Mouse (Mus musculus) Muller cell, postnatal 12 days (primary cell): ENCODE data around the gene Zfp579.
A peak's percentile ranks its signal among the peaks of the same experiment; 100 is the strongest.

ENCODE experiments used
- DNase-seq: peaks from one replicate; pipeline ENCODE4 v3.0.0-alpha.2; 2015; ENCODE audit errors: inconsistent ontology term

Gene Zfp579

DNA sequence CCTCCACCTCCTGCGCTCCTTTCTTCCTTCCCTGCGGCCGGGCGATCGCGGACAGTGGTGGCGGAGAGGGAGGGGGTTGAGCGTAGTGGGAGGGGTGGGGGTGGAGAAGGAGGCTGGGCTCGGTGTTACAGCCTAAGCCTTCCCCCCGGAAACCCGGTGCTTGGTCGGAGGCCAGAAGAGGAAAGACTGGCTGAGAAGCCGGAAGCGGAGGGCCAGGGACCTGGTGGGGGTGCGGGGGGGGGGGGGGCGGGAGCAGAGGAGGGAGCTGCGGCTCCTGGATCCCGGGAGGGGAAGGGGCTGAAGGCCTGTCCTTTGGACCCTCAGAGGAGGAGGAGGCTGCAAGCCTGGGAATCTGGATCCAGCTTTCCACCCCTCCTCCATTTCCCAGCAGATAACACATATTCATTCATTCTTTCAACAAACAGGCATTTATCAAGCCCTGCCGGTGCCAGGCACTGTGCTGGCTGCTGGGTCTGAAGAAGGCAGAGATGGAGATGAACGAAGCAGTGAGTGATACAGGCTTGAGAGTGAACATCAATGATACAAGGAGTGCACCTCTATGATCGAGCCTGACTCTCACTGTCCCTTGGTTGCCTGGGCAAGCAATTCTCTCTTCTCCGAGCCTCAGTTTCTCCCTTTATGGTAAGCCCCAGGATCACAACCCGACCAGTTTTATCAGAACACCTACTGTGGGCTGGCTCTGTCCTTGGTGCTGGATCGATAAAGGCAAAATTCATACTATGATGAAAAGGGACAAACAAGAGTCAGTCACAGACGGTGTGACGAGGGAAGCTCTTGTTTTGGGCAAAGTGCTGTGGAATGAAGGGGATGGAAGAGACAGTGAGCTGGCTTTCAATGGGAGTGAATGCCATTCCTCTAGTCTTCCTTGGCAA is at the start of gene Zfp579:
TSS of gene Zfp579 (minus strand) at position 156 of the 893 bp plus-strand sequence.
- peak; percentile 96 for DNase-seq

DNA sequence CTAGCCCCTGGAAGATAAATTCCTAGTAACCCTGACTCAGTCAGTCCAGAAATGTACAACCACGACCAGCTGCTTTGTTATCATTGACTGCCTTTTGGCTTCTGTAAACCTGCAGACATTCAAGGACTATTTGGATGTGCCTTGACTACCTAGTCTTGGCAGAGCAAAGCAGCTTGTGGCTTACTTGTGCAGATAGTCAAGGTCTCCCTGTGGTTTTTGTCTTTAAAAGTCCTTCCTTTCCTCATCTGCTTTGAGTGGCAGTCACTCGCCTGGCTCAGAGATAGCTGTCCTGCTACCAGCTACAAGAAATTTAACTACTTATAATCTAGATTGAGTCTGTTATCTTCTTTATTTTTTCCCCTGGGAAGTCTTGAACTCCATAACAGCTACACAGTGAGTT is 49.0 kb upstream of the Zfp579 start:
- DNase-seq = no peak

DNA sequence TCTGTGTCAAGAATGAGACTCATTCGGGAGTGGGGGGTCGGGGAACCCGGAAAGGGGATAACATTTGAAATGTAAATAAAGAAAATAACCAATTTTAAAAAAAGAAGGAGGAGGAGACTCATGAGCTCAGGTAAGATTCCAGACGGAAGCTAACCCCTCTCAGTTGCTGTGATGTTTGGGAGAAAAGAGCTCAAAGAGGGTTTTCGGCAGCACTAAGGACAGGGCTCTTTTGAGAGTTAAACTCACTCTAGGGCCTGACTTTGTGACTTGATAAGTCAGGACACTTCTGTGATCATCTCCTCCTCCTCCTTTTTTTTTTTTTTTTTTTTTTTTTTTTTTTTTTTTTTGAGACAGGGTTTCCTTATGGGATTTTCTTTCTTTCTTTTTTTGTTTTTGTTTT is 43.0 kb upstream of the Zfp579 start:
- DNase-seq = no peak

DNA sequence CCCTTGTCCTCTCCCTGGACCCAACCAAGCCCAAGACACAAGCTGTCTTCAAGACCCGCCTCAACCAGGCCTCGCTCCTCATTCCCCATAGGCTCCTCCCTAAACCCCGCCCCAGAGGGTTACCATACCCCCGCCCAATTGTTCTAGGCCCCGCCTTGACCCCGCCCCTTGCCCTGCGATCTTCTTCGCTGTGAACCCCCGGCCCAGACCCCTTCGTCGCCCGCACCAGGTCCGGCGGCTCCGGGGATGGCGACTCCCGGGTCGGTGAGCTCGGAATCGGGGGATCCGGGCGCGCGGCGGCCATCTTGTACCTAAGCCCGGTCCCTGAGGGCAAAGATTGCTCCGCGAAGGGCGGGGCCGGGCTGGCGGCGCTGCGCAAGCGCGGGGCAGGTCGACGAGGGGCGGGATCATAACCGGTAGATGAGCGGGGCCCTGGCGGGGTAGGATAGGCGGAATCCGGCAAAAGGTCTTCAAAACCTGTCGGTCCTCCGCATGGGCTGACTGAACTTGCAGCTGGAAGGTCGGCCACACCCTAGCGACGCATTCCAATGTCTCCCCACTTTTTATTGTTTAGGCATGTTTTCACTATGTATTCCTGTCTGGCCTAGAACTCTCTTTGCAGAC is 42.3 kb upstream of the Zfp579 start, which contains the start of gene Zfp784:
TSS of gene Zfp784 (minus strand) at position 338 of the 624 bp plus-strand sequence.
- peak; percentile 96 for DNase-seq

DNA sequence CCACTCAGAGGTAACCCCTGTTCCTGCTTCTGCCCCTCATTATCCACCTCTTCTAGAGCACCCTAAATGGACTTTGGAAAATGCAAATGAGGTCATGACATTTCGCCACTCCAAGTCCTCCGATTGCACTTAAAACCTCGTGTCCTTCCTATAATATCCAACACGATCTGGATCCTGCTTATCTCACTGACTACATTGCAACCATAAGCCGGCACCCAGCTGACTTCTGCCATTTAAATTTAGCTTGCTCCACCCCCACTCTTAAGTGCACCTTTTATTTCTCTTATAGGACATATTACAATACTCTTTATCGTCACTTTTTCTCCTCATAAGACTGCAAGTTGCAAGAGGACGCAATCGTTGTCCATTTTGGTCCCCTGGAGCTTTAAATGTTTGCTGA is 41.5 kb upstream of the Zfp579 start:
- DNase-seq = no peak

DNA sequence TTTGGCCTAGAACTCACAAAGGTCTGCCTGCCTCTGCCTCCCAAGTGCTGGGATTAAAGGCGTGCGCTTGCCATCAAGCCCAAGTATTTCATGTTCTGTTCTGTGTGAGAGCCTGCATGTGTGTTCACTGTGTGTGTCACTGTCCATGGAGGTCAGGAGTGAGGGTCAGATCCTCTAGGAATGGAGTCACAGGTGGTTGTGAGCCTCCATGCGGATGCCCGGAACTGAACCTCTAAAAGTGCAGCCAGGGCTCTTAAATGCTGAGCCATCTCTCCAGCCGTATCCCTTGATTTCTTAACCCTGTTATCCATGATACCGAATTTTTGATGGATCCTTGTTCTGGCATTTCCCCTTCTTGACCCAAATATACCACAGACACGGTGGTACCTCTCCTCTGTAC is 41.1 kb upstream of the Zfp579 start:
- DNase-seq = no peak

DNA sequence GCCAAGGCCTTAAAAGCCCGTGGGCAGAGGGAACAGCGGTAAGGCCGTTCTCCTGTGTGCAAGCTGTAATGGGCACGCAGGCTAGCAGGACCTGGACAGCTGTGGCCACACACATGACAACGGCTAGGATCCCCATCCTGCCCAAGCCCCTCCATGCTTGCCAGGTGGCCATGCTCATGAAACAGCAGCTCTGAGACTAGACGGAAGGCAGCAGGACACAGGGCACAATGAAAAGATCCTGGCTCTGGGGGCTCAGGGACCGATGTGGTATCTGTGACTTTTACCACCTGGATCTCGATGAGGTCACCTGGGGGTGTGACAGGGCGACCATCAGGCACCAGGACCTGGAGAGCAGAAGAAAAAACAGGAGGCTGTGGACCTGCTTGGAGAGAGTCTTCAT is 40.2 kb upstream of the Zfp579 start:
- DNase-seq = no peak

DNA sequence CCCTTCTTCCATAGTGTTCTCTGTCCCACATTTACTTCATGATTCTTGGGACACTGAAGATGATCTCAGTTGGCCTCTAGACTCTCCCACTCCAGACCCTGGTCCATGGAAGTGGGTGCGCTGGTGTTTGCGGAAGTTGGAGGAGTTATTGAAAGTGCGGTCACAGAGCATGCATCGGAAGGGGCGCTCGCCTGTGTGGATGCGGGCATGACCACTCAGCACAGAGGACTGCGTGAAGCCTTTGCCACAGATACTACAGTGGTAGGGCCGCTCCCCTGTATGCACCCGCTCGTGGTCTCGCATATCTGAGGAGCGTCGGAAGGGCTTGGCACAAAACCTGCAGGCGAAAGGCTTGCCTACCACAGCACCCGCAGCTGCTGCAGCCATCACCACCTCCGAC is 39.7 kb upstream of the Zfp579 start:
- no peak for DNase-seq

DNA sequence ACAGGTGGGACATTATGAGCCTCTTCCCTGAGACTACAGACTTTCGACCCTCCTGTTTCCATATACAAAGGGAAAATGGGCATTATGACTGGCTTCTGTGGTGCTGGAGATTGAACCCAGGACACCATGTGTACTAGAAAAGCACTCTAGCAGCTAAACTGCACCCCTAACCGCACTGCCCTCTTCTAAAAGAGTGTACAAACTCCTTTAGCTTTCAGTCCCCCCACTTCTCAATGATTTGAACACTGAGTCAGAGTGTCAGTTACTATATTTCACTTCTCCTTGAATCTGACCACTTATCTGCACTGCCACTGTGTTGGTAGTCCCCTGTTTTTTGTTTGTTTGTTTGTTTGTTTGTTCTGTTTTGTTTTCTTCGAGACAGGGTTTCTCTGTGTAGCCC is 37.9 kb upstream of the Zfp579 start, which contains the start of gene 4632433K11Rik:
TSS of gene 4632433K11Rik (plus strand) at position 301 of the 400 bp plus-strand sequence.
- no peak for DNase-seq

DNA sequence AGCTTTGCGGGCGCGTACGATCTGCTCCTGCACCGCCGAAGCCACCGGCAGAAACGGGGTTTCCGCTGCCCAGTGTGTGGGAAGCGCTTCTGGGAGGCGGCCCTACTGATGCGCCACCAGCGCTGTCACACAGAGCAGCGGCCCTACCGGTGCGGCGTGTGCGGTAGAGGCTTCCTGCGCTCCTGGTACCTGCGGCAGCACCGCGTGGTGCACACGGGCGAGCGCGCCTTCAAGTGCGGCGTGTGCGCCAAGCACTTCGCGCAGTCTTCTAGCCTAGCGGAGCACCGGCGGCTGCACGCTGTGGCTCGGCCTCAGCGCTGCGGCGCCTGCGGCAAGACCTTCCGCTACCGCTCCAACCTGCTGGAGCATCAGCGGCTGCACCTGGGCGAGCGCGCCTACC is 35.5 kb upstream of the Zfp579 start:
- no peak for DNase-seq

DNA sequence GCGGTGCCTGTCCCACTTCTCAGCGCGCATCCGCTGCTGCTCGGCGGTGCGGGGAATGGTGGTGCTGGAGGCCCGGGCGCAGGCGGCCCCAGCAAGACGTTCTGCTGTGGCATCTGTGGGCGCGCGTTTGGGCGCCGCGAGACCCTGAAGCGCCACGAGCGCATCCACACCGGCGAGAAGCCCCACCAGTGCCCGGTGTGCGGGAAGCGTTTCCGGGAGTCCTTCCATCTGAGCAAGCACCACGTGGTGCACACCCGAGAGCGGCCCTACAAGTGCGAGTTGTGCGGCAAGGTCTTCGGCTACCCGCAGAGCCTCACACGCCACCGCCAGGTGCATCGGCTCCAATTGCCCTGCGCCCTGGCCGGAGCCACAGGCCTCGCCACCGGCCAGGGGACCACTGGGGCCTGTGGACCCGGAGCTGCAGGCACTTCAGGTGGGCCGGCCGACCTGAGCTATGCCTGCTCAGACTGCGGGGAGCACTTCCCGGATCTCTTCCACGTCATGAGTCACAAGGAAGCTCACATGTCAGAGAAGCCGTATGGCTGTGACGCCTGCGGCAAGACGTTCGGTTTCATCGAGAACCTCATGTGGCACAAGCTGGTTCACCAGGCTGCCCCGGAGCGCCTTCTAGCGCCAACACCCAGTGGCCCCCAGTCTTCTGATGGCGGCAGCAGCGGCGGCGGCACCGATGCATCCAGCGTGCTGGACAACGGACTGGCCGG is 34.8 kb upstream of the Zfp579 start:
- DNase-seq = no peak

DNA sequence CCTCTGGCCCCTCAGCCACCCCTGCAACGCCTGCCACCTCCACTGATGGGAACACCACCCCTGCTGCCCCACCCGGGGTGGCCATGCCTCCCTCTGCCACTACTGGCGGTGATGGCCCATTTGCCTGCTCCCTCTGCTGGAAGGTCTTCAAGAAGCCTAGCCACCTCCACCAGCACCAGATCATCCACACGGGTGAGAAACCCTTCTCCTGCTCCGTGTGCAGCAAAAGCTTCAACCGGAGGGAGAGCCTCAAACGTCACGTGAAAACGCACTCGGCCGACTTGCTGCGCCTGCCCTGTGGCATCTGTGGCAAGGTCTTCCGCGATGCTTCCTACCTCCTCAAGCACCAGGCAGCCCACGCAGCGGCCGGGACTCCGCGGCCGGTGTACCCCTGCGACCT is 34.0 kb upstream of the Zfp579 start:
- no peak for DNase-seq

DNA sequence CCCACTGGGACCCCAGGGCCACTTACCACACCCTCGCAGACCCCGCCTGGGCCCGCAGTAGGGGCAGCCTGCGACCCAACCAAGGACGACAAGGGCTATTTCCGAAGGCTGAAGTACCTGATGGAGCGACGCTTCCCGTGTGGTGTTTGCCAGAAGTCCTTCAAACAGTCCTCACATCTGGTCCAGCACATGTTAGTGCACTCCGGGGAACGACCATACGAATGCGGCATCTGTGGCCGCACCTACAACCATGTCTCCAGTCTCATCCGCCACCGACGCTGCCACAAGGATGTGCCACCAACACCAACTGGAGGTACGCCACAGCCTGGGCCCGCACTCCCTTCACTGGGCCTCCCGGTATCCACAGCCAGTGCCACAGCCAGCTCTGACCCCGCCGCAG is 33.6 kb upstream of the Zfp579 start:
- no peak for DNase-seq

DNA sequence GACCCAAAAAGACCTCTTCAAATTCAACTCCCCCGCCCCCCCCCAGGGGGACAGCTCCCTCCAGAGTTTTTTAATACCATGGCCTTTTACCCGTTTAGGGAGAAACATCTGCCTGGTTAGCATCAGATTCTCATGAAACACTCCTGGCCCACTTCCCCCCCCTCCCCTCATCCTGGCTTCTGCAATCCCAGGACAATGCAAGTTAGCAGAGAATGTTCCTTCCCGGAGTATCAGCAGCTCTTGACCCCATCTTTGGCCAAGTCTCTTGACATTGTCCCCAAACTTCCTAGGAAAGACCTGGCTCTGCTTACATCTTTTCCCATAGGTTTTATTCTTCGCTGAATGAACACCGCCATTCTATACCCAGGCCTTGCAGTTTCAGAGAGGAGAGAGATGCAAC is 25.2 kb upstream of the Zfp579 start:
- DNase-seq = peak; percentile 6

DNA sequence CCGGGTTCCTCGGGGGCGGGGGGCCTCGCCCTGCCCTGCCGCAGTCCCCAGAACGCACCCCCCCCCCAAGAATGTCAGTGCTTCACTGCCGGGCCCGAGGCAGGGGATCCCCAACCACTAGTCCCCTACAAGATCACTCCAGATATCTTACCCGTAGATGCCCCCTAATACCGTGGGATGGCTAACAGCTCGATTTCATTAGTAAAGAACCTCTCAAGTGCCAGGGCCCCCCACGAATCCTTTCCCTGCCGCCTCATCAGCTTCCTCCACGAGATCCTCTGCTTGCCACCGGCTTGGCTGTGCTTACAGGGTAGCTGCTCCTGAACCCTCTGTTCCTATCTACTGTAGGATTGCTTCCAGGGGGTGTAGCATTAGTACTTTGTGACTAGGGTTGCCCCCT is 24.7 kb upstream of the Zfp579 start:
- no peak for DNase-seq

DNA sequence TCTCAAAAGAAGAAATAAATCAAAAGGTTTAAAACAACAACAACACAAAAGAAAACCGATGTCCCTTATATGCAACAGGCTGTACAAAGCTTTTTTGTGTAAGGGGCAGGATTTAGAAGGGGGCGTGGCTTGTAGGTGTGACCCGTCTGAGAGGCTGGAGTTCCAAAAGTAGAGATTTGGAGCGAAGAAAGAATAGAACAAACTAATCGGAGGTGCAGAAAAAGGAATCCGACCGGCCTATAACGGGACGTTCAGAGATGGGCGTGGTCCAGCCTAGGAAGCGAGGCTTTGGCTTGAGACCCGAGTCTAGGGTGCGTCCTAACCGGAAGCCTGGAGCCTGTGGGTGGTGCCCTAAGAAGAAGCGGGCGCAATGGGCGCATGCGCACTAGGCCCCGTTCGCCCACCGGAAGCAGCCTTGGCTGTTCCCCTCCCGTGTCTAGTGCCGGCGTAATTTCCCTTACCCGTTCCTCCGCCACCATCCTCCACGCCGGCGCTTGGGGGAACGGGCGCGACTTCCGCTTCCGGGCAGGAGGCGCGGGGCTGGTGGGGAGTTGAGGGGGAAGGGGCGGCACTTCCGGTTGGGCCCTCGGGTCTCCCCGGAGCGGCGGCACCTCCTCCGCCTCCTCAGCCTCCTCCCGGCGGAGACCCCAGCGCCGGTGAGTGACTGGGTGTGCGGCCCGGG is 24.2 kb upstream of the Zfp579 start, which contains the start of the genes Zfp865 and Ccdc106:
TSS of gene Zfp865 (plus strand) at position 377 of the 682 bp plus-strand sequence.
TSS of gene Ccdc106 (plus strand) at position 554 of the 682 bp plus-strand sequence.
- DNase-seq = peak; percentile 99

DNA sequence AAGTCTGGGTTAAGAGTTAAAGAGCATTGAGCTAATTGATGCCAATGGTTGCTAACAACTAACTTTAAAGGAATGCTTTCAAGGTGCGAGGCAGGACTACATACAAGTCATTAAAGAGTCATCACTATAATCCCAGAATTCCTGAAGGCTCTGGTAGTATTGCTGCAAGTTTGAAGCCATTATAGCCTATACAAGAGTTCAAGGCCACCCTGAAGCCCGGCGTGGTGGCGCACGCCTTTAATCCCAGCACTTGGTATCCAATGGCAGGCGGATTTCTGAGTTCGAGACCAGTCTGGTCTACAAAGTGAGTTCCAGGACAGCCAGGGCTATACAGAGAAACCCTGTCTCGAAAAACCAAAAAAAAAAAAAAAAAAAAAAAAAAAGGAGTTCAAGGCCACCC is 23.6 kb upstream of the Zfp579 start:
- DNase-seq = peak; percentile 5

DNA sequence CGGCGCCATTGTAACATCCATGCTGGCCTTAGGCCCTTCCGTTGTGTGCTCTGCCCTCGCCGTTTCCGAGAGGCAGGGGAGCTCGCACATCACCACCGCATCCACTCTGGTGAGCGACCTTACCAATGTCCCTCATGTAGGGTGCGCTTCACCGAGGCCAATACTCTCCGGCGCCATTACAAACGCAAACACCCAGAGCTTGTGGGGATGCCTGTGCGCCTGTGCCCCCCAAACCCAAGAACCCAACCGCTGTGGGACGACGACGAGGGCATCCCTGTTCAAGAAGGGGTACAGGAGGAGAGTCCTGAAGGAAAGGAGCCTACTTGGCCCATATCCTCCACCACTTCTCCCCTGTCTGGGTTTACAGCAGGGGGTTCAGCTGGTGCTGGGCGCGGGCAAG is 22.0 kb upstream of the Zfp579 start:
- no peak for DNase-seq

DNA sequence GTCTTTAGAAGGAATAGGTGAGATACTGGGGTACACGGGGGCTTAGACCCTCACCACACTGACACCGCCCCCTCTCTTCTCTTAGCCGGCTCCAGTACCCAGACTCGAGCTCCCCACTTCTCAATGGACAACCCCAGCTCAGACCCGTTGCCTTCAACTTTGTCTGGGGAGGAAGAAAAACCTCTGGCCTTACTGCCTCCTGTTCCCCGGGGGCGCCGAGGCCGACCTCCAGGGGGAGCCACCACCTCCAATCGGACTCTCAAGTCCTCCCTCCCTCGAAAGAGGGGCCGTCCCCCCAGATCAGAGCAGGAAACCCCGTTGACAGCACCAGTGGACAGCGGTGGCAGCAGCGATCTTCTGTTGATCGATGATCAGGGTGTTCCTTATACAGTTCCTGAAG is 21.4 kb upstream of the Zfp579 start:
- DNase-seq = no peak

DNA sequence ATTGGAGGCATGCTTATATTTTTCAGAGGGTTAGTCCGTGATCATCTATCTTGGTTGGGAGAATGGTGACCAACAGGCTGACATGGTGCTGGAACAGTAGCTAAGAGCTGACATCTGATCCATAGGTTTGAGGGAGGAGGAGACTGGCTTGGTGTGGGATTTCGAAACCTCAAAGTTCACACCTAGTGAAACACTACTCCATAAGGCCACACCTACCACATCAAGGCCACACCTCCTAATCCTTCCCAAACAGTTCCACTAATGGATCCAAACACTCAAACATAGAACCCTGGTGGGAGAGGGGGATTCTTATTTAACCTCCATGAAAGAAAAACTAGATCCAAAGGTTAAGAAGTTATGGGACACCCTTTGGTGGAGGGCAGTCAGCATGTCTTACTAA is 21.0 kb upstream of the Zfp579 start:
- no peak for DNase-seq

DNA sequence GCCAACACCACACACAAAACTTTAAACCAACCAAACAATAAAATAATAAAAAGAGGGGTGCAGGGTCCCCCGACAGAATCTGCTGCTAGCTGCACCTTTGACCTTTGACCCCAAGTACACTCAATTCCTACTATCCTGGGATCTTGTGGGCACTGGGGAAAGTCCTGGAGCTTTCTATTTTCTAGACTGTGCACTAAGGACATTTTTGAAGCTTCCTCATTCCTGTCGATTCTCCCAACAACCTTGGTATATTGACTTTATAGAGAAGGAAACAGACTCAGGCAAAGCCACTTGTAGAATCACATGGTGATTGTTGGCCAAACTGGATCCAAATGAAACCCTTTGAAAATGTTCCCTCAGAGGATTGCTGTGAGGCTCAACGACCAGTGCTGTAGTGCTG is 20.1 kb upstream of the Zfp579 start:
- no peak for DNase-seq
